ENCODE assay signal across 15 mouse cellular contexts in genomic region chr11:64437721-64438120, GRCm38 (mm10). TPM values are rescaled to one million over a fixed set of nuclear protein-coding genes. Genes with fewer than 3 reads are reported as not detected.
DNase-seq lines count a peak whose midpoint lies in the region; ATAC-seq lines count a peak whose summit lies in the region.
"Had no signal": no experiment of that assay in that cellular context is flagged by ENCODE, and none has a peak within 500 bp of the region (broad histone marks: within the 10 kb centered on the region; RNA-seq: fewer than 3 reads in every experiment).

No protein-coding gene starts in this region.

- H3K27ac ChIP-seq in heart, embryonic 13.5 days (replicated peaks) = no peak overlapping the region
- H3K27ac ChIP-seq in heart, embryonic 10.5 days = no peak overlapping the region
- H3K27ac ChIP-seq in hindbrain, embryonic 12.5 days = no peak overlapping the region
- no peak overlapping the region for H3K27ac ChIP-seq in midbrain, embryonic 12.5 days (replicated peaks)
- H3K27ac ChIP-seq: gastrocnemius, adult 2 months; layer of hippocampus, adult 2 months; macrophage had no signal

- H3K9me3 ChIP-seq in heart, embryonic 13.5 days = no peaks in the 10 kb centered on the region
- H3K9me3 ChIP-seq in heart, embryonic 10.5 days = no peaks in the 10 kb centered on the region
- no peaks in the 10 kb centered on the region for H3K9me3 ChIP-seq in hindbrain, embryonic 12.5 days (replicated peaks)
- H3K9me3 ChIP-seq in midbrain, embryonic 12.5 days = no peaks in the 10 kb centered on the region

- 0 out of 2 replicates have a peak overlapping the region, but pooled peaks have one; percentile 9 for H3K4me3 ChIP-seq in heart, embryonic 13.5 days
- no peak overlapping the region for H3K4me3 ChIP-seq in heart, embryonic 10.5 days
- no peak overlapping the region for H3K4me3 ChIP-seq in hindbrain, embryonic 12.5 days
- peak overlapping the region; percentile 12 for H3K4me3 ChIP-seq in midbrain, embryonic 12.5 days
- H3K4me3 ChIP-seq: gastrocnemius, adult 2 months; layer of hippocampus, adult 2 months had no signal

- no peaks in the 10 kb centered on the region for H3K36me3 ChIP-seq in heart, embryonic 13.5 days
- H3K36me3 ChIP-seq in heart, embryonic 10.5 days = no peaks in the 10 kb centered on the region
- no peaks in the 10 kb centered on the region for H3K36me3 ChIP-seq in hindbrain, embryonic 12.5 days
- no peaks in the 10 kb centered on the region for H3K36me3 ChIP-seq in midbrain, embryonic 12.5 days

- peaks cover 21% of the 10 kb centered on the region for H3K4me1 ChIP-seq in heart, embryonic 13.5 days
- H3K4me1 ChIP-seq in heart, embryonic 10.5 days = peaks cover 23% of the 10 kb centered on the region
- H3K4me1 ChIP-seq in hindbrain, embryonic 12.5 days = peaks cover 15% of the 10 kb centered on the region
- peaks cover 23% of the 10 kb centered on the region for H3K4me1 ChIP-seq in midbrain, embryonic 12.5 days

- peaks cover 61% of the 10 kb centered on the region for H3K27me3 ChIP-seq in heart, embryonic 13.5 days (replicated peaks)
- H3K27me3 ChIP-seq in heart, embryonic 10.5 days (ENCODE audit: insufficient read depth, poor library complexity, severe bottlenecking) = peaks cover 44% of the 10 kb centered on the region
- peaks cover 18% of the 10 kb centered on the region for H3K27me3 ChIP-seq in hindbrain, embryonic 12.5 days
- H3K27me3 ChIP-seq in midbrain, embryonic 12.5 days = peaks cover 21% of the 10 kb centered on the region

- no peak for ATAC-seq in heart, embryonic 13.5 days (ENCODE audit: extremely low read depth, insufficient number of reproducible peaks, low FRiP score, low TSS enrichment)
- no peak for ATAC-seq in hindbrain, embryonic 12.5 days (ENCODE audit: low FRiP score)
- ATAC-seq in midbrain, embryonic 12.5 days (ENCODE audit: low FRiP score, low read depth) = no peak

- H3K4me2 ChIP-seq in heart, embryonic 13.5 days = peak overlapping the region; percentile 25
- H3K4me2 ChIP-seq in hindbrain, embryonic 12.5 days (replicated peaks) = peak overlapping the region; percentile 30; the same call in 1 of the 2 replicates
- peak overlapping the region; percentile 89 for H3K4me2 ChIP-seq in midbrain, embryonic 12.5 days (replicated peaks)

- no peak overlapping the region for H3K9ac ChIP-seq in heart, embryonic 13.5 days
- H3K9ac ChIP-seq in hindbrain, embryonic 12.5 days = no peak overlapping the region
- no peak overlapping the region for H3K9ac ChIP-seq in midbrain, embryonic 12.5 days (replicated peaks)

- whole genome bisulfite sequencing in heart, embryonic 13.5 days = 67% methylated on average over 3 of the region's 3 CpGs
- WGBS in heart, embryonic 10.5 days = 64% methylated on average over 3 of the region's 3 CpGs
- 41% methylated on average over 3 of the region's 3 CpGs for WGBS in hindbrain, embryonic 12.5 days
- WGBS in midbrain, embryonic 12.5 days = 25% methylated on average over 3 of the region's 3 CpGs

- DNase-seq in heart, embryonic 10.5 days (ENCODE audit: low spot score) = no peak
- DNase-seq in embryo, embryonic 10 days (ENCODE audit: low spot score) = peak; percentile 38
- no peak for DNase-seq in thymus, postnatal 4 days
- DNase-seq in yolk sac, embryonic 10.5 days (ENCODE audit: low spot score) = no peak
- no peak for DNase-seq in cerebellum, adult 11 months
- DNase-seq: B cell, adult 2 months; cerebellum, adult 11-12 months; gastrocnemius, adult 2 months; left cerebral cortex, postnatal 4 days; thymus, postnatal 25 days had no signal

RNA-seq across cellular contexts. Expression of gene F930015N05Rik, which starts 1.3 kb away (rescaled TPM):
- 0.19 TPM in 1 of 2 replicates, not detected in the other for polyA plus RNA-seq in heart, embryonic 13.5 days (2015; fragmentation: Nextera tagmentation; extraction: Ambion mirVana)
- polyA plus RNA-seq in heart, embryonic 10.5 days (2016; fragmentation: Nextera tagmentation; extraction: Ambion mirVana) = 0.62 and 2.6 TPM in 2 replicates
- 2.4 and 3.2 TPM in 2 replicates for polyA plus RNA-seq in hindbrain, embryonic 12.5 days (2016; fragmentation: Nextera tagmentation; extraction: Ambion mirVana)
- 4.9 and 5.4 TPM in 2 replicates for polyA plus RNA-seq in midbrain, embryonic 12.5 days (2016; fragmentation: Nextera tagmentation; extraction: Ambion mirVana)
- polyA plus RNA-seq: macrophage had no signal

RNA-seq across cellular contexts. Expression of gene Hs3st3a1, which starts 2.6 kb away (rescaled TPM):
- polyA plus RNA-seq in heart, embryonic 13.5 days (2015; fragmentation: Nextera tagmentation; extraction: Ambion mirVana) = 0.25 and 0.35 TPM in 2 replicates
- 1.3 and 2.9 TPM in 2 replicates for polyA plus RNA-seq in heart, embryonic 10.5 days (2016; fragmentation: Nextera tagmentation; extraction: Ambion mirVana)
- 1.9 and 2.8 TPM in 2 replicates for polyA plus RNA-seq in hindbrain, embryonic 12.5 days (2016; fragmentation: Nextera tagmentation; extraction: Ambion mirVana)
- 2.7 and 3.2 TPM in 2 replicates for polyA plus RNA-seq in midbrain, embryonic 12.5 days (2016; fragmentation: Nextera tagmentation; extraction: Ambion mirVana)
- polyA plus RNA-seq: macrophage had no signal

Comparison
In these comparisons a context has a peak if more than half of its experiments do, and no peak if none do; other contexts are left out.
1. H3K4me3 ChIP-seq: peak in heart, embryonic 13.5 days (single experiment) and midbrain, embryonic 12.5 days (single experiment); none in heart, embryonic 10.5 days (single experiment) and hindbrain, embryonic 12.5 days (single experiment).
2. H3K4me2 ChIP-seq: peak in every context shown above with its lines; median percentile 89 in midbrain, embryonic 12.5 days; 30 in hindbrain, embryonic 12.5 days; 25 in heart, embryonic 13.5 days.